Mouse (Mus musculus): ENCODE measurements around the gene Mea1.

Gene Mea1

GRCm38 (mm10) chr17:46678416-46678815, at the start of gene Mea1:
TSS of gene Mea1 (plus strand) at chr17:46678793.
- DNase-seq (ENCODE audit: extremely low read depth, low read depth): no peak

GRCm38 (mm10) chr17:46629685-46630441, 48.7 kb upstream of the Mea1 start:
- DNase-seq (ENCODE audit: extremely low read depth, low read depth): no peak

GRCm38 (mm10) chr17:46636831-46637523, 41.6 kb upstream of the Mea1 start:
- peak; percentile 62 for DNase-seq (ENCODE audit: extremely low read depth, low read depth)

GRCm38 (mm10) chr17:46639929-46640328, 38.7 kb upstream of the Mea1 start:
- no peak for DNase-seq (ENCODE audit: extremely low read depth, low read depth)

DNA sequence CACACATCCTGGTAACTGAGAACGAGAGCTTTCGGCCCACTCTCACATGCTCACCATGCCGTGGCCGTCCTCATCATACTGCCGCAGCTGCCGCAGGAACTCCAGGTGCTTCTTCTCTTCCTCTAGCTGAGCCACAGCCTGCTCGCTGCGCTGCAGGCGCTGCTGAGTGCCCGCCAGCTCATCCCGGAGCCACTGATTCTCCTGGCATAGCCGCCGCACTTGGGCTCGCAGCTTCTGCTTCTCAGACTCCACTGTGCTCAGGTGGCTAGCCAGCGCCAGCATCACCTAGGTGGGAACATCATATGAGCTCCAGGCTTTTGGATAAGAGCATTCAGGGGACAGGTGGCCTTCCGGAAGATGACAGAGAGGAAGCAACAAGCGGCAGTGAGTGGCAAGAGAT, 36.5 kb upstream of the Mea1 start:
- no peak for DNase-seq (ENCODE audit: extremely low read depth, low read depth)

GRCm38 (mm10) chr17:46644152-46644805, 34.3 kb upstream of the Mea1 start:
- DNase-seq (ENCODE audit: extremely low read depth, low read depth): no peak

- peak; percentile 13 for DNase-seq (ENCODE audit: extremely low read depth, low read depth)
Measured at GRCm38 (mm10) chr17:46644916-46645475, 33.6 kb upstream of the Mea1 start.

GRCm38 (mm10) chr17:46645561-46646321, 32.9 kb upstream of the Mea1 start, which contains the start of the genes Klc4 and Mrpl2:
TSS of gene Klc4 (minus strand) at chr17:46646022.
TSS of gene Mrpl2 (plus strand) at chr17:46646229.
- DNase-seq (ENCODE audit: extremely low read depth, low read depth): peak; percentile 95

DNA sequence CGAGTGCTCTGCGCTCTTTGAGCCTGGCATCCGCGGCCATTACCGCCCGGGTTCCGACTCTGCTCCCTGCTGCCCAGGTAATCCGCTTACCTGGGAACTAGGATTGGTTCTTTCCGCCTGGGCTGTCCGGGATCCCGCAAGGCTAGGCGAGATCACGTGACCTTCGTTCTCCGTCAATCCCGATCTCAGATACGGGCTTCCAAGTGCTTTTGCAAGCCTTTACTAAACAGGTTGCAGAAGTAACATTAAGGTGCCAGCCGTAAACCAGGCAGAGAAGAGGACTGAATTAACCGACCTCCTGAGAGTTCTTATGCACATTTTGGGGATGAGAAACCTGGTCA, 32.3 kb upstream of the Mea1 start:
- peak; percentile 75 for DNase-seq (ENCODE audit: extremely low read depth, low read depth)

DNA sequence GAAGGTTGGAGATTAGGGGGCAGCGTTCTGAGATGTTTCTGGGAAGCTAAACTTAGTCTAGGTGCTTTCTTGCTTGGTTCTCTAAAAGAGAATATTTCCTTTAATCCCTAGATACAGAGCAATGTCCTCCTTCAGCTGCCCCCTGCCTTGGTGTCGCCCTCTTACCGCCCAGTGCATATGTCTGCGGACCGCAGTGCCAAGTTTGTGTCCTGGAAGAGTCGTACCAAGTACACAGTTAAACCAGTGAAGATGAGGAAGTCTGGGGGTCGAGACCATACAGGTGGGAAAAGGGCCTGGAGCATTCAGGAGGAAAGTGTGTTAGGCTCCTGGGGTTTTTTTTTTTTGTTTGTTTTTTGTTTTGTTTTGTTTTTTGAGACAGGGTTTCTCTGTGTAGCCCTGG, 31.3 kb upstream of the Mea1 start:
- DNase-seq (ENCODE audit: extremely low read depth, low read depth): no peak

DNA sequence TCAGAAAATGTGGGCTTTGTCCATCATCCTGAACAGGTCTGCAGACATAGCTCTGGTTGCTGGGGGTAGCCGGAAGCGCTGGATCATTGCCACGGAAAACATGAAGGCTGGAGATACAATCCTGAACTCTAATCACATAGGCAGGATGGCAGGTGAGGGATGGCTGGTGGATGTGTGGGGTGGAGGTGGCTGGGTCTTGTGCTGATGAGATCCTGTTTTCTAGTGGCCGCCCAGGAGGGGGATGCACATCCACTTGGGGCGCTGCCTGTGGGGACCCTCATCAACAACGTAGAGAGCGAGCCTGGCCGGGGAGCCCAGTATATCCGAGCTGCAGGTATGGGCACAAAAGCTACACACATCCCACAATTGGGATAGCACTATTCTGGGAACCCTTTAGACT, 30.2 kb upstream of the Mea1 start:
- no peak for DNase-seq (ENCODE audit: extremely low read depth, low read depth)

- DNase-seq (ENCODE audit: extremely low read depth, low read depth): no peak
Measured at GRCm38 (mm10) chr17:46649811-46650210, 28.8 kb upstream of the Mea1 start.

DNA sequence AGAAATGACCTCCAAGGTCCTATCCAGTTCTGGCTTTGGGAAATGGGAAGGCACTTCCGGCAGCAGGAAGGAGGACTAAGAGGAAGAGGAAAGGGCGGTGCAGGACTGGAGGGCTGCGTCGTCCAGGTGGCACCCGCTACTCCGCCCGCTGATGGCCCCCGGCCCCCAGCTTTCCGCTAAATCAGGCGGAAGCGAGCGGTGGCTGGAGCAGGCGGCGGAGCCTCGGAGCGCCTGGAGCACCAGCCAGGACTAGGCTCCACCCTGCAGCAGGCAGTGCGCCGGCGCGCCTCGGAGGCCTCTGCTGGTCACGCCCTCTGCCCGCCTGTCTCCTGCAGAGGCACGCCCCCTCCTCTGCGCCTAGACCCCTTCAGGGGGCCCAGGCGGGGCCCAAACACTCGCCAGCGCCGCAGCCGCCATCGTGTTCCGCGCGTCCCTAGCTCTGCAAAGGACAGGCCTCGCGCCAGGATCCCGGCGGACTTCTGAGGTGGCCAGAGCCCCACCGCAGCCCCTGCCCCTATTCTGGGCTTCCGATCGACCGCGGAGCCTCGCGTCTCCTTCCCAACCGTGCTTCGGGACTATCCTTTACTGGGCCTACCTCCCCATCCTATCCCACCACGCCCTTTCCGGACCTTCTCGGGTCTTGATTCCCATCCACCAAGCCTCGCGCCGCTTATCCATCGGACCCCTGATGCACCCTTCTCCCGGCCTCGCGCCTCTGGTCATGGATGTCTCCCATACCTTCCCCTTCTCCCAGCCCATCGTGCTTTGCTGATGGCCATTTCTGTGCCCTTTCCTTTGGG, 28.2 kb upstream of the Mea1 start, which contains the start of gene Cul7:
Gene Cul7, plus strand, starts transcription at position 106 of the 800 bp plus-strand sequence.
- DNase-seq (ENCODE audit: extremely low read depth, low read depth): peak; percentile 58

DNA sequence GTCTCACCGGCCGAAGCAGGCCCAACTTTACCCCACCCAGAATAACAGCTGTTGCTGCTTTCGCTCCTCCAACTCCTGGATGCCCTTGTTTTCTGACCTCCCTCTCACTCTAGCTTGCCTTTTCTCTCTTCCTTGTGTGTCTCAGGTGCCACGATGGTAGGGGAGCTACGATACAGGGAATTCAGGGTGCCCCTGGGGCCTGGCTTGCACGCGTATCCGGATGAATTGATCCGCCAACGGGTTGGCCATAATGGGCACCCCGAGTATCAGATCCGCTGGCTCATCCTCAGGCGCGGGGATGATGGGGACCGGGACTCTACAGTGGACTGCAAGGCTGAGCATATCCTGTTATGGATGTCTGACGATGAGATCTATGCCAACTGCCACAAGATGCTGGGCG, 27.3 kb upstream of the Mea1 start:
- no peak for DNase-seq (ENCODE audit: extremely low read depth, low read depth)

- DNase-seq (ENCODE audit: extremely low read depth, low read depth): no peak
Measured at GRCm38 (mm10) chr17:46651755-46652547, 26.6 kb upstream of the Mea1 start.

- DNase-seq (ENCODE audit: extremely low read depth, low read depth): no peak
Measured at GRCm38 (mm10) chr17:46656054-46656453, 22.5 kb upstream of the Mea1 start.

DNA sequence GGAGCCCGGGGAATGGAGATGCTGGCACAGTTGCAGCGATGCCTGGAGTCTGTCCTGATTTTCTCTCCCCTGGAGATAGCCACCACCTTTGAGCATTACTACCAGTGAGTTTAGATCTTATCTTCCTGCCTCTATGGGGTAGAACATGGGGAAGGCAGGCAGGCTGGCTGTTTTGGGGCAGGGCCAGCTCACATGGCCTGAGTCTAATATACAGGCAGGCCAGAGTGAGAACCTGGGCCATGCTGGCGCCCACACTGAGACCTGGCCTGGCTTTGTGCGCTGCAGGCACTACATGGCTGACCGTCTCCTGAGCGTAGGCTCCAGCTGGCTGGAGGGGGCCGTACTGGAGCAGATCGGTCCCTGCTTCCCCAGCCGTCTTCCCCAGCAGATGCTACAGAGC, 17.2 kb upstream of the Mea1 start:
- DNase-seq (ENCODE audit: extremely low read depth, low read depth): no peak

GRCm38 (mm10) chr17:46661981-46662380, 16.6 kb upstream of the Mea1 start:
- DNase-seq (ENCODE audit: extremely low read depth, low read depth): no peak

GRCm38 (mm10) chr17:46662730-46663129, 15.9 kb upstream of the Mea1 start:
- no peak for DNase-seq (ENCODE audit: extremely low read depth, low read depth)

GRCm38 (mm10) chr17:46667712-46668111, 10.9 kb upstream of the Mea1 start:
- no peak for DNase-seq (ENCODE audit: extremely low read depth, low read depth)

All from MEL-GATA-1-ER (cell line).